Mouse (Mus musculus) hematopoietic stem cell, adult 5-6 weeks (primary cell): Measurements from ENCODE around the gene Snx5. TPM values are rescaled to one million over a fixed set of nuclear protein-coding genes. Genes with fewer than 3 reads are reported as not detected.
A peak's percentile ranks its signal among the peaks of the same experiment; 100 is the strongest.

Source experiments
- ATAC-seq, 2 experiments: fragments of 125-278 bp in 1 of 2; replicated peaks in 1 of 2; 2 replicates each; pipeline ENCODE4 v1.8.0; 2016 to 2017; ENCODE audit warnings: inconsistent platforms in 2 of 2, mild to moderate bottlenecking in 2 of 2, moderate number of reproducible peaks in 2 of 2, low read depth in 1 of 2, moderate TSS enrichment in 1 of 2; ENCODE audit not compliant: low FRiP score in 2 of 2, poor library complexity in 2 of 2, severe bottlenecking in 2 of 2, insufficient read depth in 1 of 2, low TSS enrichment in 1 of 2
- total RNA-seq: library from RNA; stranded (forward); fragments of 172-1452, 232-1000 nt; gene quantifications from 2 replicates; pipeline ENCODE4 v1.2.3, GENCODE M21; 2017

Snx5 gene
- total RNA-seq, 1 experiment from 2014 or later: 321 TPM

- no peak; a peak in 1 of 4 replicates for ATAC-seq
Observed at GRCm38 (mm10) chr2:144269679-144270475, 829 bp downstream of the Snx5 start.

- no peak for ATAC-seq
Observed at GRCm38 (mm10) chr2:144269306-144269650, 1.4 kb downstream of the Snx5 start.

DNA sequence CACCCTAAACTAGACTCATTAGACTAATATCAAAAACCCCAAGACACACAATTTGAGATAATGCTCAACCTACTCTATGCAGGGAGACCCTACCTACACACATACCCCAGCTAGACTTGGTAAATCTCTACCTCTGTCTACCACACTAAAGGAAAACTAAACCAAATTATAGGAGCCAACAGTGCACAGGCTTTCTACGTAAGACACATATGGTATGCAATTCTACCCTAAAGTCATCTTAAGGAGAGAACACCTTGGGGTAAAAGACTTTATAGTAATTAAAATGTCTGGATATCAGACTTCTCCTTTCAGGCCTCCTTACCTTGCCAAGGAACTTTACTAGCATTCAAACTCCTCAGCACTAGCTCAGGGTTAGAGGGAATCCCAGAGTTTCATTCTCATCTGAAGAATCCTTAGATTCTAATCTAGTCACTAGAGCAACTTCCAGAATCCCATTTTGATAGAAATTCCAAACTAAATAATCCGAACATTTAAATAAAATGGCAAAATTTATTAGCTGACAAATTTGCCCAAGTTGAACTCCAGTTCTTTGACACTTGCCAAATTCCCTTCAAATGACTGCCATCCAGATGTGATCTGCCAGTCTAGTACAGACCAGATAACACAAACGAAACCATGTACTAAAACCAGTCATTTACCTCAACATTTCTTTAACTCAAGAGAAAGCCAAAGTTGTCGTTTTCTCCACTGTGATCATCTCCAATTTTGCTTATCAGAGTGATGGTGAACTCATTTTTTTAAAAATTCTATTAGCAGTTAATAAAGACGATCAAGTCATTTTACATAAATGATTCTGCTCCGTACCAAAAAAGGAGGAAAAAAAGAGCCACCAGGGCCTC lies 2.0 kb downstream of the Snx5 start:
- ATAC-seq: no peak

GRCm38 (mm10) chr2:144267731-144268015 lies 3.0 kb downstream of the Snx5 start:
- no peak for ATAC-seq

DNA sequence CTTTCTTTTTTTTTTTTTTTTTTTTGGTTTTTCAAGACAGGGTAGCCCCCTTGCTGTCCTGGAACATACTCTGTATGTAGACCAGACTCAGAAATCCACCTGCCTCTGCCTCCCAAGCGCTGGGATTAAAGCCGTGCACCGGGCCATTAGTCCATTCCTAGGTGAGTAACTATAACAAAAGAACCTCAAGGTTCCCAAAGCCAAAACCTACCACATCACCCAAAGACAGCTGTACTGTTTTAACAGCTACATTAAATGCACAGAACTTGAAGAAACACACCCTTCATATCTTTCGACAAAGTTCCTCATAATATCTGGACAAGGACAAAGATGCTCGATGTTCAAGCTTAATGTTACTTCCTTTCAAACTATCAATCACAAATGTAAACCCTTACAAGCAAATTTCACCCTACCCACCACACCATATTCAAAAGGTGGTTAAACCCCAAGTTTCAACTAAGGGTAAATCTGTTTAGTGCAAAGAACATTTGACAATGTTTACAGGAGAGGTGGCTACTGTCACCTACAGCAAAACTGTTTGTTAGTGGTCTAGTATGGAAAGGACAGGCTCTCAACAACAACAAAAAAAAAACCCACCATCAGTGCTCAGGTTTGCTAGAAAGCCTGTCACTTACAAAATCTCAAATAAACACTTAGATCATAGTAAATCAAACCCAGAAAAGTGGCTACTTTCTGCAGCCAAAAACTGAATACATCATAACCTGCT lies 3.5 kb downstream of the Snx5 start:
- ATAC-seq: no peak

- ATAC-seq: no peak
Observed at GRCm38 (mm10) chr2:144265916-144266683, 4.6 kb downstream of the Snx5 start.

- ATAC-seq: no peak
Observed at GRCm38 (mm10) chr2:144265120-144265488, 5.6 kb downstream of the Snx5 start.

- peak in 1 of 2 experiments; percentile 33; a peak in 1 of 4 replicates for ATAC-seq
Observed at GRCm38 (mm10) chr2:144264398-144265119, 6.1 kb downstream of the Snx5 start.

DNA sequence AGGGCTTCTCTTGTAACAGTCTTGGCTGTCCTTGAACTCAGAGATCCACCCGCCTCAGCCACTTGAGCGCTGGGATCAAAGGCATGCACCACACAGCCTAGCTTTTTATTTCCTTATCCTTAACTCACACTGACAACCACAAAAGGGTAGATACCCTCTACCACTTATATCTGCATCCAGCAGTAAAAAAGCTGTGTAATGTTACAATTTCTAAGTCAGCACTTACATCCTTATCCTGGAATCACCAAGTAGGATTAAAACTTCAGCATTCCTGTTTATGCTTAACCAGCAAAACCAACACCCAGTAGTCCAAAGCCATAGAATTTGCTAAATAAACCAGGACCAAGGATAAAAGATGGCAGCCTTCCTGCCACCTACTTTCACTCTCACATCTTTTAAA lies 7.9 kb downstream of the Snx5 start:
- no peak for ATAC-seq

GRCm38 (mm10) chr2:144250111-144250510 lies 20.6 kb downstream of the Snx5 start:
- ATAC-seq: no peak

- ATAC-seq: no peak
Observed at GRCm38 (mm10) chr2:144248613-144249376, 21.9 kb downstream of the Snx5 start.

GRCm38 (mm10) chr2:144247337-144247978 lies 23.2 kb downstream of the Snx5 start:
- ATAC-seq: peak; percentile 87 to 88

- no peak for ATAC-seq
Observed at GRCm38 (mm10) chr2:144246270-144246669, 24.4 kb downstream of the Snx5 start.

DNA sequence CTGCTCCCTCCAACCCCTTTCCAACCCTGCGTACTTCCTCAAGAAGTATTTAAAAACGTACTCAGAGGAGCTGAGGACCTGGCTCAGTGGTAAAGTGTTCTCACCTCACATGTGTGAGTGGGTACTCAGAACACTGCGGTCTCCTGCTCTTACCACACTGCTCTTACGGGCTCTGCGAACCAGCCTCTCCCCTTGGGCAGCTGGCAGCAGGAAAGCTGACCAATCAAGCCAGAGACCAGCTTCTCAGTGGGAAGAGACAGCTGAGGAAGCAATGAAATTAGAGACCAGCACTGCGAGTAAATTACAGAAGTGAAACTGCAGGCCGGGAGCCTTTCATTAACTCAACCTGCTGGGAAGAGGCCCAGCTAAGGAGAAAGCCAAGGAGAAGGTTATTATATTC lies 25.2 kb downstream of the Snx5 start:
- peak; percentile 76 to 81 for ATAC-seq

- peak in 1 of 2 experiments; percentile 50; a peak in 1 of 4 replicates for ATAC-seq
Observed at GRCm38 (mm10) chr2:144240095-144240899, 30.4 kb downstream of the Snx5 start.
